Mouse (Mus musculus) kidney, embryonic 16.5 days (tissue): ENCODE measurements around the gene Nek7. TPM values are rescaled to one million over a fixed set of nuclear protein-coding genes. Genes with fewer than 3 reads are reported as not detected.

Experiments used
- ATAC-seq: fragments of 200-750 bp; cut with Nextera tagmentation; 2 replicates; pipeline ENCODE4 v1.8.0; 2017; ENCODE audit warnings: moderate TSS enrichment; ENCODE audit not compliant: low FRiP score, low TSS enrichment
- H3K27ac ChIP-seq: fragments of 300-500 bp; sonication (generic); 2 replicates; pipeline ENCODE4 v1.5.1; 2014; ENCODE audit warnings: low read length
- H3K27me3 ChIP-seq: fragments of 300-500 bp; sonication (generic); 2 replicates; pipeline ENCODE4 v1.6.1; 2014; ENCODE audit warnings: low read length, control low read depth, mixed read lengths; ENCODE audit not compliant: insufficient read depth
- H3K36me3 ChIP-seq: fragments of 300-500 bp; sonication (generic); 2 replicates; pipeline ENCODE4 v1.6.1; 2014; ENCODE audit warnings: low read length, control low read depth, mixed read lengths; ENCODE audit not compliant: insufficient read depth
- H3K4me1 ChIP-seq: fragments of 300-500 bp; sonication (generic); 2 replicates; pipeline ENCODE4 v1.6.1; 2014; ENCODE audit warnings: low read length, control low read depth, mixed read lengths; ENCODE audit not compliant: insufficient read depth
- H3K4me2 ChIP-seq: fragments of 300-500 bp; sonication (generic); replicated peaks from 2 replicates; pipeline ENCODE4 v1.6.1; 2014; ENCODE audit warnings: low read depth, low read length
- H3K4me3 ChIP-seq: fragments of 300-500 bp; sonication (generic); 2 replicates; pipeline ENCODE4 v1.5.1; 2014; ENCODE audit warnings: mild to moderate bottlenecking, low read length
- H3K9ac ChIP-seq: fragments of 300-500 bp; sonication (generic); replicated peaks from 2 replicates; pipeline ENCODE4 v1.6.1; 2014; ENCODE audit warnings: low read length
- H3K9me3 ChIP-seq: fragments of 300-500 bp; sonication (generic); 2 replicates; pipeline ENCODE4 v1.6.1; 2016; ENCODE audit warnings: low read length, control low read depth
- WGBS: fragments of 180-500 bp; shearing (Covaris S2); extraction: QIAGEN DNeasy Blood & Tissue Kit; methylation state at CpG from one replicate; pipeline ENCODE4 v1.1.7; 2014; 5-methylcytosine and 5-hydroxymethylcytosine counted together
- polyA plus RNA-seq: library from polyadenylated mRNA; unstranded; fragments of >200 nt; fragmentation: Nextera tagmentation; extraction: Ambion mirVana; gene quantifications from 2 replicates; pipeline ENCODE4 v1.2.1, GENCODE M21; 2015

Nek7 gene
- polyA plus RNA-seq, 1 experiment from 2014 or later = 42.6 TPM

DNA sequence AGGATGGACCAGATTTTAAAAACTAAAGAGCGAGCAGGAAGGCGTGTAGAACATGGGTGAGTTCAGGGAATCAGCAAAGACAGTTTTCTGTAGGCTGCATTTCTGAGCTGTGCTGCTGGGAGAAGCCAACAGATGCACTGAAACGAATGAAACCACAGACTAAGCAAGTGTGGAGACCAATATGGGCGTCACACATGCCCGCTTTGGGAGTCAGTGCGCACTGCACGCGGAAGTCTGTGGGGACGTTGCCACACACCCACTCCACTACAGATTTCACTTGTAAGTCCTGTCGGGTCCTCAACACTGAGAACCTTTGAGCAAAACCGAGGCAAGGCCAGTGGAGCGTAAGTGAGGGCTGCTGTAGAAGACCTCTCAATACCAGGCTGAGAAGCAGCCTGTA is 59.2 kb downstream of the Nek7 start:
- 0 out of 2 replicates have a peak, but pooled peaks have one; percentile 31 for ATAC-seq
- 93% methylated on average over 12 of the region's 12 CpGs for WGBS
- H3K4me3 ChIP-seq = no peak overlapping the region

GRCm38 (mm10) chr1:138559213-138560101 is 60.5 kb downstream of the Nek7 start:
- Histone ChIP-seq H3K9me3 (no peaks in the 10 kb centered on the region; the same call in 1 of the 2 replicates), H3K9ac (no peak overlapping the region), H3K4me2 (no peak overlapping the region), H3K27me3 (no peaks in the 10 kb centered on the region), H3K36me3 (no peaks in the 10 kb centered on the region), H3K4me1 (peaks cover 19% of the 10 kb centered on the region; the same call in 1 of the 2 replicates), H3K4me3 (no peak overlapping the region), H3K27ac (no peak overlapping the region)
- 62% methylated on average over 12 of the region's 12 CpGs for WGBS
- no peak for ATAC-seq

More for the DNA sequence above, 59.2 kb downstream of the Nek7 start:
- H3K9ac ChIP-seq = no peak overlapping the region
- H3K36me3 ChIP-seq = no peaks in the 10 kb centered on the region
- H3K4me2 ChIP-seq = no peak overlapping the region
- no peaks in the 10 kb centered on the region for H3K9me3 ChIP-seq
- H3K27ac ChIP-seq = no peak overlapping the region
- H3K4me1 ChIP-seq = peaks cover 13% of the 10 kb centered on the region; the same call in 1 of the 2 replicates
- no peaks in the 10 kb centered on the region for H3K27me3 ChIP-seq

- no peak overlapping the region for H3K4me2 ChIP-seq
Measured at GRCm38 (mm10) chr1:138558342-138558741, 61.6 kb downstream of the Nek7 start.

DNA sequence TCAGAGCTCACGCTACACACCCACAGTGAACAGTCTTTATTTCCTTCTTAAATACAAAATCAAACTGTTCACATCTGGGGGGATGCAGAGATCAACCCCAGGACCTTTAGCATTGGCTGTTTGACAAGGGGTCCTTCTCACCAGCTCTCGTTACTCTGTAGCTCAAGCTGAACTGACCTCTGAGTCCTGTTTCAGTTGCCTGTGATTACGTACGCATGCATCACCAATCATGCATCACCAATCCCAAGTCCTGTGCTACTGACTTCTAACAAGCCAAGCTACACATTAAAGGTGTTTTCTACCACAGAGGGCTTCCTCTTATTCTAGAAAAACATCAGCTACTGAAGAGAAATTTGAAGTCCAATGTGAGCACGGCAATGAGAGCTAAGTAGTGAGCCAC is 65.0 kb downstream of the Nek7 start:
- no peaks in the 10 kb centered on the region for H3K27me3 ChIP-seq
- ATAC-seq = peak; percentile 79
- 60% methylated on average over 5 of the region's 5 CpGs for WGBS
- no peak overlapping the region for H3K27ac ChIP-seq
- no peak overlapping the region for H3K4me2 ChIP-seq
- H3K36me3 ChIP-seq = no peaks in the 10 kb centered on the region
- no peaks in the 10 kb centered on the region; the same call in 1 of the 2 replicates for H3K9me3 ChIP-seq
- no peak overlapping the region for H3K9ac ChIP-seq
- H3K4me1 ChIP-seq = 0 out of 2 replicates have a peak, but pooled peaks cover 15% of the 10 kb centered on the region
- H3K4me3 ChIP-seq = no peak overlapping the region

More at GRCm38 (mm10) chr1:138558342-138558741, 61.6 kb downstream of the Nek7 start:
- H3K27ac ChIP-seq = no peak overlapping the region
- WGBS = 88% methylated on average over 3 of the region's 3 CpGs
- H3K9me3 ChIP-seq = no peaks in the 10 kb centered on the region; the same call in 1 of the 2 replicates
- no peaks in the 10 kb centered on the region for H3K36me3 ChIP-seq
- H3K4me1 ChIP-seq = peaks cover 19% of the 10 kb centered on the region; the same call in 1 of the 2 replicates
- no peak for ATAC-seq
- H3K27me3 ChIP-seq = no peaks in the 10 kb centered on the region
- no peak overlapping the region for H3K9ac ChIP-seq
- H3K4me3 ChIP-seq = no peak overlapping the region

DNA sequence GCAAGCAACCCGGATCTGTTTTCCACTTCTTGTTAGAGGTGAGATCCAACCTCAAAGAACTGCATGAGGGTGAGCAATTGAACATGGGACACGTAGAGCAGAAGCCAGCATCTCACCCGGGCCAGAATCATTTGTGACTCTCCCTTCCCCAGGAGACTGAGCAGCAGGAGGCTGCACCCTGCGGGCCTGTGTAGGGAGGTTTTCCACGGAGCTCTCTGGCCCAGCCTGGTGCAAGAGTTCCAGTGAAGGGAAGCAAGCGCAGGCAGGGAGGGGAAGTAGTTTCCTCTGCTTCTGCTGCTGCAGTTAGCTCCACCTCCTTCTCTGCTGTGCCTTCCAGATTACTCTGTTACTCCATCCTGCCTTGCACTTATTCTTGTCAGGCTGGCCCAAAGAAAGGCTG is 69.8 kb downstream of the Nek7 start:
- Histone ChIP-seq H3K36me3 (no peaks in the 10 kb centered on the region), H3K4me3 (no peak overlapping the region), H3K4me2 (no peak overlapping the region), H3K27ac (no peak overlapping the region), H3K9me3 (no peaks in the 10 kb centered on the region; the same call in 1 of the 2 replicates), H3K4me1 (0 out of 2 replicates have a peak, but pooled peaks cover 6% of the 10 kb centered on the region), H3K27me3 (no peaks in the 10 kb centered on the region), H3K9ac (no peak overlapping the region)
- 47% methylated on average over 6 of the region's 6 CpGs for WGBS
- ATAC-seq = peak; percentile 36; the same call in 1 of the 2 replicates

- WGBS = 69% methylated on average over 1 of the region's 1 CpGs
- Histone ChIP-seq H3K36me3 (no peaks in the 10 kb centered on the region), H3K27ac (no peak overlapping the region), H3K4me3 (no peak overlapping the region), H3K9me3 (no peaks in the 10 kb centered on the region), H3K4me2 (no peak overlapping the region), H3K9ac (no peak overlapping the region), H3K27me3 (no peaks in the 10 kb centered on the region), H3K4me1 (peaks cover 4% of the 10 kb centered on the region; the same call in 1 of the 2 replicates)
- no peak for ATAC-seq
Measured at GRCm38 (mm10) chr1:138542170-138542515, 77.8 kb downstream of the Nek7 start.

DNA sequence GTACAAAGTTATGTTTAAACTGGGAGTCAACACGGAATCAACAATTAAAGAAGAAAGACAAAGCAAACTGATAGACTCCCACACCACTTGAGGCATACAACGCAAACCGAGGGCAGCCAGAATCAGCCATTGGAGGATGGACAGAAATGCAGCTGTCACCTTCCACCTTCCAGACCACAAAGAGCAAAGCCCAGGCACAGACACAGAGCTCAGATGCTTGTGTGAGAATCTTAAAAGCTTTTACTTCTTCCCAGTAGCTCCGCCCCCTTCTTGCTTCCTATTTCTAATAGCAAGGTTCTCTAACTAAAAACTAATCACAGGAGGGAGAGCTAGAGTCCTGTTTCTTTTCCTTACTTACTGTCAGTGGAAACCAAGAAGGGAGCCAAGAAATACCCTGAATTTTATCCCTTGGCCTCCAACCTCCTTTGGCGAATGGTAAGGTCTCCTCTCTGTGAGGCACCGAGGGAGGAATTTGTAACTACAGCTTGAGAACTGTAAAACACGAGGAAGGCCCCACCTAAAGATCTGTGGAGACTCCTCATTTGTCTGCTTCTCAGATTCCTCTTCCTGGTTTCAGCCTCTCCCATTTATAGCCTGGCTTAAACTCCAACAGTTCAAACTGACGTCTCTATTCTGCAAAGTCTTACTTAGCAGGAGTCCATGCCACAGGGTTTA is 78.3 kb downstream of the Nek7 start:
- Histone ChIP-seq H3K4me2 (no peak overlapping the region), H3K27ac (no peak overlapping the region; the same call in 1 of the 2 replicates)

GRCm38 (mm10) chr1:138539713-138540112 is 80.2 kb downstream of the Nek7 start:
- H3K27me3 ChIP-seq = no peaks in the 10 kb centered on the region
- peaks cover 15% of the 10 kb centered on the region for H3K4me1 ChIP-seq
- H3K36me3 ChIP-seq = no peaks in the 10 kb centered on the region
- no peaks in the 10 kb centered on the region for H3K9me3 ChIP-seq
- H3K9ac ChIP-seq = no peak overlapping the region
- 50% methylated on average over 1 of the region's 1 CpGs for WGBS
- ATAC-seq = peak; percentile 54
- no peak overlapping the region for H3K4me3 ChIP-seq
- H3K27ac ChIP-seq = peak overlapping the region; percentile 55
- no peak overlapping the region for H3K4me2 ChIP-seq

More for the DNA sequence above, 78.3 kb downstream of the Nek7 start:
- Histone ChIP-seq H3K36me3 (no peaks in the 10 kb centered on the region), H3K9me3 (no peaks in the 10 kb centered on the region), H3K9ac (no peak overlapping the region), H3K4me3 (no peak overlapping the region), H3K27me3 (no peaks in the 10 kb centered on the region), H3K4me1 (peaks cover 4% of the 10 kb centered on the region; the same call in 1 of the 2 replicates)
- ATAC-seq = no peak
- 53% methylated on average over 8 of the region's 8 CpGs for WGBS

- peak; percentile 37; the same call in 1 of the 2 replicates for ATAC-seq
- peaks cover 15% of the 10 kb centered on the region for H3K4me1 ChIP-seq
- H3K36me3 ChIP-seq = no peaks in the 10 kb centered on the region
- no peaks in the 10 kb centered on the region for H3K27me3 ChIP-seq
- H3K9me3 ChIP-seq = no peaks in the 10 kb centered on the region
- no peak overlapping the region for H3K4me3 ChIP-seq
- no peak overlapping the region for H3K4me2 ChIP-seq
- H3K9ac ChIP-seq = no peak overlapping the region
- H3K27ac ChIP-seq = no peak overlapping the region
Measured at GRCm38 (mm10) chr1:138538217-138538616, 81.7 kb downstream of the Nek7 start.
